Mouse (Mus musculus) cortical plate, adult 2 months (tissue): ENCODE measurements around the gene C130074G19Rik.

Experiments
- CTCF ChIP-seq: fragments of 200-500 bp; IDR thresholded peaks from 2 replicates; pipeline ENCODE4 v1.5.1; 2011; ENCODE audit warnings: mild to moderate bottlenecking, control low read depth, low read length; ENCODE audit not compliant: insufficient read depth; ENCODE audit errors: extremely low read depth
- POLR2A ChIP-seq: fragments of 200-500 bp; IDR thresholded peaks from 2 replicates; pipeline ENCODE4 v1.6.1; 2011; ENCODE audit warnings: mild to moderate bottlenecking, low read length, control low read depth; ENCODE audit not compliant: insufficient read depth; ENCODE audit errors: extremely low read depth

GRCm38 (mm10) chr1:184862636-184863035, 20.4 kb downstream of the C130074G19Rik start:
- TF ChIP-seq CTCF (no peak), POLR2A (no peak)
